Mouse (Mus musculus) MEL (cell line): ENCODE measurements around the gene Vps29. TPM values are rescaled to one million over a fixed set of nuclear protein-coding genes. Genes with fewer than 3 reads are reported as not detected.

Experiments
- DNase-seq: peaks from one replicate; pipeline ENCODE4 v3.0.0; 2011; ENCODE audit warnings: low read depth, low spot score
- H3K27ac ChIP-seq: 2 replicates; pipeline ENCODE4 v1.5.1; 2012; ENCODE audit warnings: low read depth, mild to moderate bottlenecking, control low read depth, low read length, moderate library complexity; ENCODE audit not compliant: control insufficient read depth
- H3K27me3 ChIP-seq, 2 experiments: fragments of 150-350 bp in 1 of 2; sonication (generic) in 1 of 2; 2 replicates each; pipeline ENCODE4 v1.6.1; 2012; ENCODE audit warnings: low read length in 2 of 2, mild to moderate bottlenecking in 2 of 2, improper control_type of control experiment in 1 of 2, moderate library complexity in 1 of 2; ENCODE audit not compliant: insufficient read depth in 2 of 2, control insufficient read depth in 1 of 2
- H3K36me3 ChIP-seq, 2 experiments: 2 replicates each; pipeline ENCODE4 v1.6.1; 2012 to 2014; ENCODE audit warnings: low read length in 2 of 2, improper control_type of control experiment in 1 of 2, inconsistent platforms in 1 of 2, mild to moderate bottlenecking in 1 of 2; ENCODE audit not compliant: insufficient read depth in 2 of 2, control insufficient read depth in 1 of 2
- H3K4me1 ChIP-seq, 2 experiments: fragments of 150-350 bp in 1 of 2; sonication (generic) in 1 of 2; 2 replicates each; pipeline ENCODE4 v1.6.1; 2012; ENCODE audit warnings: low read length in 2 of 2, improper control_type of control experiment in 1 of 2, mild to moderate bottlenecking in 1 of 2; ENCODE audit not compliant: insufficient read depth in 2 of 2, control insufficient read depth in 1 of 2
- H3K4me3 ChIP-seq, 2 experiments: fragments of 150-350 bp in 1 of 2; sonication (generic) in 1 of 2; 2 replicates each; pipeline ENCODE4 v1.5.1; 2012; ENCODE audit warnings: low read depth in 2 of 2, low read length in 2 of 2, mild to moderate bottlenecking in 2 of 2, moderate library complexity in 2 of 2, control low read depth in 1 of 2, improper control_type of control experiment in 1 of 2; ENCODE audit not compliant: control insufficient read depth in 1 of 2, insufficient read depth in 1 of 2
- H3K79me2 ChIP-seq: 2 replicates; pipeline ENCODE4 v1.6.1; 2012; ENCODE audit warnings: mild to moderate bottlenecking, low read length, moderate library complexity; ENCODE audit not compliant: control insufficient read depth, poor library complexity, insufficient read depth
- H3K9ac ChIP-seq: 2 replicates; pipeline ENCODE4 v1.6.1; 2012; ENCODE audit warnings: low read depth, mild to moderate bottlenecking, control low read depth, low read length, moderate library complexity; ENCODE audit not compliant: control insufficient read depth, poor library complexity, severe bottlenecking
- H3K9me3 ChIP-seq: fragments of 150-350 bp; sonication (generic); replicated peaks from 2 replicates; pipeline ENCODE4 v1.6.1; 2012; ENCODE audit warnings: mild to moderate bottlenecking, low read length, improper control_type of control experiment, moderate library complexity; ENCODE audit not compliant: insufficient read depth
- BHLHE40 ChIP-seq: IDR thresholded peaks from 2 replicates; pipeline ENCODE4 v1.6.1; 2012; ENCODE audit warnings: low read depth, mild to moderate bottlenecking, inconsistent platforms, low read length, improper control_type of control experiment, borderline replicate concordance
- CHD1 ChIP-seq: IDR thresholded peaks from 2 replicates; pipeline ENCODE4 v1.6.1; 2012; ENCODE audit warnings: low read depth, mild to moderate bottlenecking, inconsistent platforms, low read length, improper control_type of control experiment
- CHD2 ChIP-seq: IDR thresholded peaks from 2 replicates; pipeline ENCODE4 v1.6.1; 2011; ENCODE audit warnings: low read length, improper control_type of control experiment
- CTCF ChIP-seq, 3 experiments: IDR thresholded peaks in 2 of 3; conservative IDR thresholded peaks in 1 of 3; 2 replicates each; pipeline ENCODE4 v1.5.1; 2011 to 2012; ENCODE audit warnings: low read length in 3 of 3, low read depth in 2 of 3, mild to moderate bottlenecking in 2 of 3, improper control_type of control experiment in 1 of 3, inconsistent platforms in 1 of 3, mixed read lengths in 1 of 3, moderate library complexity in 1 of 3; ENCODE audit not compliant: control insufficient read depth in 1 of 3, insufficient read depth in 1 of 3, poor library complexity in 1 of 3, severe bottlenecking in 1 of 3
- EP300 ChIP-seq, 2 experiments: IDR thresholded peaks; 2 replicates each; pipeline ENCODE4 v1.6.1; 2011; ENCODE audit warnings: improper control_type of control experiment in 2 of 2, low read length in 2 of 2, low read depth in 1 of 2, mild to moderate bottlenecking in 1 of 2
- ETS1 ChIP-seq: IDR thresholded peaks from 2 replicates; pipeline ENCODE4 v1.6.1; 2012; ENCODE audit warnings: low read depth, mild to moderate bottlenecking, inconsistent platforms, low read length, improper control_type of control experiment, moderate library complexity
- GATA1 ChIP-seq: IDR thresholded peaks from 2 replicates; pipeline ENCODE4 v1.6.1; 2011; ENCODE audit warnings: low read depth, low read length, improper control_type of control experiment
- HCFC1 ChIP-seq: IDR thresholded peaks from 2 replicates; pipeline ENCODE4 v1.6.1; 2012; ENCODE audit warnings: low read depth, mild to moderate bottlenecking, inconsistent platforms, low read length, improper control_type of control experiment, moderate library complexity
- JUND ChIP-seq: IDR thresholded peaks from 2 replicates; pipeline ENCODE4 v1.6.1; 2011; ENCODE audit warnings: low read depth, mild to moderate bottlenecking, improper control_type of control experiment, low read length
- MAFK ChIP-seq: IDR thresholded peaks from 2 replicates; pipeline ENCODE4 v1.6.1; 2011; ENCODE audit warnings: low read depth, mild to moderate bottlenecking, low read length, improper control_type of control experiment, borderline replicate concordance
- MAX ChIP-seq: IDR thresholded peaks from 2 replicates; pipeline ENCODE4 v1.6.1; 2011; ENCODE audit warnings: low read length, improper control_type of control experiment
- MAZ ChIP-seq: IDR thresholded peaks from 2 replicates; pipeline ENCODE4 v1.6.1; 2012; ENCODE audit warnings: low read depth, mild to moderate bottlenecking, inconsistent platforms, low read length, improper control_type of control experiment
- MEF2A ChIP-seq: IDR thresholded peaks from 2 replicates; pipeline ENCODE4 v1.6.1; 2014; ENCODE audit warnings: low read depth, mild to moderate bottlenecking, inconsistent platforms, low read length, improper control_type of control experiment; ENCODE audit not compliant: poor library complexity, insufficient replicate concordance, severe bottlenecking; ENCODE audit errors: extremely low read depth
- MYB ChIP-seq: IDR thresholded peaks from 2 replicates; pipeline ENCODE4 v1.6.1; 2011; ENCODE audit warnings: mild to moderate bottlenecking, low read depth, low read length, improper control_type of control experiment
- NELFE ChIP-seq: IDR thresholded peaks from 2 replicates; pipeline ENCODE4 v1.6.1; 2011; ENCODE audit warnings: low read depth, low read length, improper control_type of control experiment
- NRF1 ChIP-seq: IDR thresholded peaks from 2 replicates; pipeline ENCODE4 v1.6.1; 2014; ENCODE audit warnings: low read depth, mild to moderate bottlenecking, inconsistent platforms, low read length, improper control_type of control experiment, moderate library complexity; ENCODE audit not compliant: poor library complexity, insufficient read depth, severe bottlenecking
- POLR2A ChIP-seq, 2 experiments: IDR thresholded peaks; 2 replicates each; pipeline ENCODE4 v1.6.1; 2011 to 2012; ENCODE audit warnings: low read length in 2 of 2, mild to moderate bottlenecking in 2 of 2, control low read depth in 1 of 2, improper control_type of control experiment in 1 of 2, low read depth in 1 of 2, moderate library complexity in 1 of 2; ENCODE audit not compliant: control insufficient read depth in 1 of 2, insufficient read depth in 1 of 2, poor library complexity in 1 of 2
- POLR2AphosphoS2 ChIP-seq: IDR thresholded peaks from 2 replicates; pipeline ENCODE4 v1.6.1; 2011; ENCODE audit warnings: low read length, improper control_type of control experiment
- RCOR1 ChIP-seq: IDR thresholded peaks from 2 replicates; pipeline ENCODE4 v1.6.1; 2012; ENCODE audit warnings: low read depth, mild to moderate bottlenecking, inconsistent platforms, low read length, improper control_type of control experiment
- TAL1 ChIP-seq: IDR thresholded peaks from 2 replicates; pipeline ENCODE4 v1.6.1; 2012; ENCODE audit warnings: mild to moderate bottlenecking, inconsistent platforms, low read length, moderate library complexity, mixed read lengths
- TBP ChIP-seq: IDR thresholded peaks from 2 replicates; pipeline ENCODE4 v1.8.0; 2011; ENCODE audit warnings: low read depth, low read length, improper control_type of control experiment
- UBTF ChIP-seq: IDR thresholded peaks from 2 replicates; pipeline ENCODE4 v1.6.1; 2012; ENCODE audit warnings: low read depth, mild to moderate bottlenecking, inconsistent platforms, low read length, improper control_type of control experiment, moderate library complexity, borderline replicate concordance; ENCODE audit not compliant: insufficient read depth
- USF2 ChIP-seq, 2 experiments: IDR thresholded peaks; 2 replicates each; pipeline ENCODE4 v1.6.1; 2011 to 2012; ENCODE audit warnings: improper control_type of control experiment in 2 of 2, low read length in 2 of 2, borderline replicate concordance in 1 of 2, inconsistent platforms in 1 of 2, low read depth in 1 of 2, mild to moderate bottlenecking in 1 of 2; ENCODE audit not compliant: insufficient read depth in 1 of 2
- ZC3H11A ChIP-seq: IDR thresholded peaks from 2 replicates; pipeline ENCODE4 v1.6.1; 2012; ENCODE audit warnings: low read depth, mild to moderate bottlenecking, inconsistent platforms, low read length, improper control_type of control experiment
- ZKSCAN1 ChIP-seq: IDR thresholded peaks from 2 replicates; pipeline ENCODE4 v1.6.1; 2012; ENCODE audit warnings: low read depth, mild to moderate bottlenecking, inconsistent platforms, low read length, improper control_type of control experiment, moderate library complexity
- ZNF384 ChIP-seq: IDR thresholded peaks from 2 replicates; pipeline ENCODE4 v1.6.1; 2012; ENCODE audit warnings: low read depth, mild to moderate bottlenecking, inconsistent platforms, low read length, improper control_type of control experiment
- polyA plus RNA-seq, 2 experiments: library from polyadenylated mRNA; stranded (reverse) in 1 of 2; unstranded in 1 of 2; fragments of >175 nt in 1 of 2; fragments of >200 nt in 1 of 2; gene quantifications; 2 replicates each; pipeline versions ENCODE4 v1.2.1 to v1.2.4; 2012; ENCODE audit warnings: low replicate concordance in 2 of 2, low read depth in 1 of 2; ENCODE audit not compliant: insufficient read length in 2 of 2, insufficient read depth in 1 of 2, missing spikeins in 1 of 2
- total RNA-seq: library from RNA; depleted of rRNA; stranded (reverse); fragments of 300-350 nt; gene quantifications from 2 replicates; pipeline ENCODE4 v1.2.3, GENCODE M21; 2012

Vps29 gene
- total and polyA plus RNA-seq, 3 experiments, result 92.1 to 424 (median 101) TPM

DNA sequence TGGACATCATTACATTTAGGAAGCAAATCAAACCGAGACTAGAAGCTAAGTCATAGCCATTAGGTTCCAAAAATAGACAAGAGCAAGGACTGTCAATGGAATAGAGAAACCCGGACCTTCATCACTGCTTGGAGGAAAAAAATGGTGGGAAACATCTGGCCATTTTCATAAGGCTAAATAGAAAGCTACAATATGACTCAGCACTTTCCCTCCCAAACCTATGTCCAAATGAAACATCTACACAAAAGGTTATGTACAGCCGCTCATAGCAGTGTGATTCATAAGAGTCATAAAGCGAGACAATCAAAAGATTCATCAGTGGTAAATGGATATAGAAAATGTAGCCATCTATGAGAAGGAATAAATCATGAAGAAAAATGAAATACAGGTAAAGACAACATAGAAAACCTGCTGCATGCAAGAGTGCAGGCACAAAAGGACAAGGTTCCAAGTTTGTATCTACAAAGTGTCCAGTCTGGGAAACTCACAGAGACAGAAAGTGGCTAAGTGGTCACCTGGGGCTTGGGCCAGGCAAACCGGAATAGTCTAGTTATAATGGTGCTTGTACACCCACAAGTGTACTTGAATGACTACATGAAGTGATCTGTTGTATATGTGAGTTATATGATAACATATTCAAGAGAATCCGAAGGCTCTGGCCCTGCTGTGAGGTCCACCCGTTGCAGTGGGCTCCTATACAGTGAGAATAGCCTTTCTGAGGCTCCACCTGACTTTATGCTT is 17.4 kb upstream of the Vps29 start:
- no peak for DNase-seq

DNA sequence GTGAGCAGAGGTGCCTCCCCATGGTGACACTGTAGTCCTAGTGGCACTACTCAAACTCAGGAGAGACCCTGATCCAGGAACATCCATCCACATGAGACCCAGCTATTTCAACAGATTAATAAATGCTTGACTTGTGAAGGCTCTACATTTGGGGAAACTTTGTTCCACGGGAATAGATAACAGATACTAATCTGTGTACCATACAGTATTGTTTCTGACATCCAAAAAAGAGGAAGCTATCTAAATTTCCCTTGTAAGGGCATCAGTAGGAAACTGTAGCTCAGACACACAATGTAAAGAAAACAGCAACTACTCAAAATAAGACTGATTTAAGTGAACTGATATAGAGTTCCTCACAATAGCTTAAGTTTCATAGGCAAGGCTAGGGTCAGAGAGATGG is 11.3 kb upstream of the Vps29 start:
- H3K79me2 ChIP-seq, result no peaks in the 10 kb centered on the region
- H3K9me3 ChIP-seq, result no peaks in the 10 kb centered on the region
- TF ChIP-seq USF2 (IDR thresholded peaks at IDR 0.05; ENCODE audit: borderline replicate concordance in 1 of 2, insufficient read depth in 1 of 2, low read depth in 1 of 2, low read length in 2 of 2) (no peak), POLR2A (IDR thresholded peaks at IDR 0.05; ENCODE audit: control insufficient read depth in 1 of 2, insufficient read depth in 1 of 2, low read depth in 1 of 2, low read length in 2 of 2, poor library complexity in 1 of 2) (no peak), EP300 (IDR thresholded peaks at IDR 0.05; ENCODE audit: low read depth in 1 of 2, low read length in 2 of 2) (peak; percentile 18 to 72; a peak in 3 of 4 replicates), ZNF384 (no peak), ZC3H11A (no peak), NRF1 (no peak), NELFE (no peak), BHLHE40 (no peak), TAL1 (no peak), CHD2 (no peak), ZKSCAN1 (no peak), MAFK (no peak), MEF2A (no peak), HCFC1 (no peak), CTCF (IDR thresholded peaks at IDR 0.05 in 2 of 3, conservative IDR thresholded peaks at IDR 0.05 in 1 of 3; ENCODE audit: control insufficient read depth in 1 of 3, insufficient read depth in 1 of 3, low read depth in 2 of 3, low read length in 3 of 3, poor library complexity in 1 of 3, severe bottlenecking in 1 of 3) (no peak), RCOR1 (peak; percentile 65), GATA1 (peak; percentile 91), TBP (no peak), UBTF (no peak), JUND (no peak), CHD1 (no peak), MAX (no peak), MAZ (no peak), POLR2AphosphoS2 (no peak), MYB (no peak), ETS1 (peak; percentile 10; the same call in 1 of the 2 replicates)
- H3K27ac ChIP-seq, result no peak overlapping the region
- no peak overlapping the region for H3K4me3 ChIP-seq
- H3K9ac ChIP-seq, result no peak overlapping the region
- no peaks in the 10 kb centered on the region for H3K27me3 ChIP-seq
- H3K4me1 ChIP-seq, result peaks cover 10 to 11% of the 10 kb centered on the region in 2 experiments
- DNase-seq, result peak; percentile 55
- peaks cover 0 to 9% of the 10 kb centered on the region in 2 experiments; a peak in 2 of 4 replicates for H3K36me3 ChIP-seq

More for the DNA sequence above, 17.4 kb upstream of the Vps29 start:
- Histone ChIP-seq H3K9me3 (no peaks in the 10 kb centered on the region), H3K36me3 (no peaks in the 10 kb centered on the region), H3K79me2 (no peaks in the 10 kb centered on the region), H3K4me1 (no peaks in the 10 kb centered on the region), H3K4me3 (no peak overlapping the region), H3K27ac (no peak overlapping the region), H3K9ac (no peak overlapping the region), H3K27me3 (no peaks in the 10 kb centered on the region)
- TF ChIP-seq USF2 (IDR thresholded peaks at IDR 0.05; ENCODE audit: borderline replicate concordance in 1 of 2, insufficient read depth in 1 of 2, low read depth in 1 of 2, low read length in 2 of 2) (no peak), POLR2A (IDR thresholded peaks at IDR 0.05; ENCODE audit: control insufficient read depth in 1 of 2, insufficient read depth in 1 of 2, low read depth in 1 of 2, low read length in 2 of 2, poor library complexity in 1 of 2) (no peak), ZNF384 (no peak), GATA1 (no peak), MAZ (no peak)
